Mouse (Mus musculus) E14TG2a.4 (cell line): ENCODE results near the gene Rex1bd.

Source experiments
- CTCF ChIP-seq: conservative IDR thresholded peaks from 2 replicates; pipeline ENCODE4 v1.5.1; 2014; ENCODE audit warnings: low read length
- POU5F1 ChIP-seq: IDR thresholded peaks from 2 replicates; pipeline ENCODE4 v1.6.1; 2014; ENCODE audit warnings: low read length, borderline replicate concordance

GRCm38 (mm10) chr8:70527111-70527511 is 20.6 kb upstream of the Rex1bd start:
- no peak for TF ChIP-seq CTCF
- TF ChIP-seq POU5F1 = no peak
